Mouse (Mus musculus): Measurements from ENCODE around the gene 1810049J17Rik. TPM values are rescaled to one million over a fixed set of nuclear protein-coding genes. Genes with fewer than 3 reads are reported as not detected.

1810049J17Rik gene
- polyA plus RNA-seq, 1 experiment from 2014 or later = 1.4 TPM

- Histone ChIP-seq H3K27ac (ENCODE audit: low read length) (no peak overlapping the region), H3K4me3 (ENCODE audit: low read depth, low read length) (no peak overlapping the region)
- ATAC-seq (ENCODE audit: low read depth) = peak; percentile 25; the same call in 1 of the 2 replicates
Measured at GRCm38 (mm10) chr15:12365416-12366071, 43.8 kb upstream of the 1810049J17Rik start.

GRCm38 (mm10) chr15:12364096-12364495, 42.4 kb upstream of the 1810049J17Rik start:
- Histone ChIP-seq H3K4me1 (ENCODE audit: control insufficient read depth, low read depth, low read length) (peaks cover 27% of the 10 kb centered on the region), H3K36me3 (ENCODE audit: control insufficient read depth, insufficient read depth) (no peaks in the 10 kb centered on the region), H3K4me2 (ENCODE audit: low read depth, low read length) (no peak overlapping the region), H3K27me3 (ENCODE audit: control insufficient read depth, insufficient read depth, low read depth, low read length) (no peaks in the 10 kb centered on the region), H3K4me3 (ENCODE audit: low read depth, low read length) (no peak overlapping the region), H3K9ac (ENCODE audit: low read depth, low read length) (no peak overlapping the region), H3K27ac (ENCODE audit: low read length) (no peak overlapping the region), H3K9me3 (replicated peaks; ENCODE audit: control insufficient read depth, low read length) (no peaks in the 10 kb centered on the region)
- no peak for ATAC-seq (ENCODE audit: low read depth)
- WGBS (ENCODE audit: insufficient replicate concordance) = 60% methylated on average over 4 of the region's 4 CpGs

More at GRCm38 (mm10) chr15:12365416-12366071, 43.8 kb upstream of the 1810049J17Rik start:
- Histone ChIP-seq H3K27me3 (ENCODE audit: control insufficient read depth, insufficient read depth, low read depth, low read length) (no peaks in the 10 kb centered on the region), H3K36me3 (ENCODE audit: control insufficient read depth, insufficient read depth) (no peaks in the 10 kb centered on the region), H3K4me2 (ENCODE audit: low read depth, low read length) (no peak overlapping the region), H3K9ac (ENCODE audit: low read depth, low read length) (no peak overlapping the region), H3K9me3 (replicated peaks; ENCODE audit: control insufficient read depth, low read length) (no peaks in the 10 kb centered on the region), H3K4me1 (ENCODE audit: control insufficient read depth, low read depth, low read length) (peaks cover 27% of the 10 kb centered on the region)
- WGBS (ENCODE audit: insufficient replicate concordance) = 72% methylated on average over 15 of the region's 15 CpGs

- Histone ChIP-seq H3K27me3 (ENCODE audit: control insufficient read depth, insufficient read depth, low read depth, low read length) (no peaks in the 10 kb centered on the region), H3K27ac (ENCODE audit: low read length) (no peak overlapping the region), H3K9me3 (replicated peaks; ENCODE audit: control insufficient read depth, low read length) (no peaks in the 10 kb centered on the region), H3K4me1 (ENCODE audit: control insufficient read depth, low read depth, low read length) (peaks cover 19% of the 10 kb centered on the region), H3K4me2 (ENCODE audit: low read depth, low read length) (no peak overlapping the region), H3K36me3 (ENCODE audit: control insufficient read depth, insufficient read depth) (no peaks in the 10 kb centered on the region), H3K4me3 (ENCODE audit: low read depth, low read length) (no peak overlapping the region), H3K9ac (ENCODE audit: low read depth, low read length) (no peak overlapping the region)
- WGBS (ENCODE audit: insufficient replicate concordance) = 79% methylated on average over 6 of the region's 6 CpGs
- ATAC-seq (ENCODE audit: low read depth) = no peak
Measured at GRCm38 (mm10) chr15:12362701-12363040, 41.0 kb upstream of the 1810049J17Rik start.

- no peak for ATAC-seq (ENCODE audit: low read depth)
- WGBS (ENCODE audit: insufficient replicate concordance) = 76% methylated on average over 14 of the region's 14 CpGs
- H3K4me1 ChIP-seq (ENCODE audit: control insufficient read depth, low read depth, low read length) = peaks cover 13% of the 10 kb centered on the region
- H3K27ac ChIP-seq (ENCODE audit: low read length) = no peak overlapping the region
- no peaks in the 10 kb centered on the region for H3K27me3 ChIP-seq (ENCODE audit: control insufficient read depth, insufficient read depth, low read depth, low read length)
- no peak overlapping the region for H3K4me2 ChIP-seq (ENCODE audit: low read depth, low read length)
- no peak overlapping the region for H3K4me3 ChIP-seq (ENCODE audit: low read depth, low read length)
- no peak overlapping the region for H3K9ac ChIP-seq (ENCODE audit: low read depth, low read length)
- no peaks in the 10 kb centered on the region for H3K9me3 ChIP-seq (replicated peaks; ENCODE audit: control insufficient read depth, low read length)
- no peaks in the 10 kb centered on the region for H3K36me3 ChIP-seq (ENCODE audit: control insufficient read depth, insufficient read depth)
Measured at GRCm38 (mm10) chr15:12362001-12362700, 40.5 kb upstream of the 1810049J17Rik start.

- no peak overlapping the region for H3K4me2 ChIP-seq (ENCODE audit: low read depth, low read length)
- no peaks in the 10 kb centered on the region for H3K27me3 ChIP-seq (ENCODE audit: control insufficient read depth, insufficient read depth, low read depth, low read length)
- no peak overlapping the region for H3K27ac ChIP-seq (ENCODE audit: low read length)
- H3K9ac ChIP-seq (ENCODE audit: low read depth, low read length) = no peak overlapping the region
- no peaks in the 10 kb centered on the region for H3K36me3 ChIP-seq (ENCODE audit: control insufficient read depth, insufficient read depth)
- ATAC-seq (ENCODE audit: low read depth) = no peak
- peaks cover 3% of the 10 kb centered on the region for H3K4me1 ChIP-seq (ENCODE audit: control insufficient read depth, low read depth, low read length)
- no peaks in the 10 kb centered on the region for H3K9me3 ChIP-seq (replicated peaks; ENCODE audit: control insufficient read depth, low read length)
- H3K4me3 ChIP-seq (ENCODE audit: low read depth, low read length) = no peak overlapping the region
- 79% methylated on average over 19 of the region's 19 CpGs for WGBS (ENCODE audit: insufficient replicate concordance)
Measured at GRCm38 (mm10) chr15:12360519-12361212, 39.0 kb upstream of the 1810049J17Rik start.

GRCm38 (mm10) chr15:12358384-12358783, 36.7 kb upstream of the 1810049J17Rik start:
- H3K9ac ChIP-seq (ENCODE audit: low read depth, low read length) = no peak overlapping the region
- no peaks in the 10 kb centered on the region for H3K27me3 ChIP-seq (ENCODE audit: control insufficient read depth, insufficient read depth, low read depth, low read length)
- no peak overlapping the region for H3K27ac ChIP-seq (ENCODE audit: low read length)
- H3K4me2 ChIP-seq (ENCODE audit: low read depth, low read length) = no peak overlapping the region
- no peak overlapping the region for H3K4me3 ChIP-seq (ENCODE audit: low read depth, low read length)
- no peaks in the 10 kb centered on the region for H3K4me1 ChIP-seq (ENCODE audit: control insufficient read depth, low read depth, low read length)
- H3K9me3 ChIP-seq (replicated peaks; ENCODE audit: control insufficient read depth, low read length) = no peaks in the 10 kb centered on the region
- WGBS (ENCODE audit: insufficient replicate concordance) = 84% methylated on average over 5 of the region's 5 CpGs
- H3K36me3 ChIP-seq (ENCODE audit: control insufficient read depth, insufficient read depth) = peaks cover 11% of the 10 kb centered on the region
- ATAC-seq (ENCODE audit: low read depth) = no peak

- Histone ChIP-seq H3K4me2 (ENCODE audit: low read depth, low read length) (no peak overlapping the region), H3K27ac (ENCODE audit: low read length) (no peak overlapping the region), H3K4me1 (ENCODE audit: control insufficient read depth, low read depth, low read length) (no peaks in the 10 kb centered on the region), H3K36me3 (ENCODE audit: control insufficient read depth, insufficient read depth) (peaks cover 17% of the 10 kb centered on the region), H3K9me3 (replicated peaks; ENCODE audit: control insufficient read depth, low read length) (no peaks in the 10 kb centered on the region), H3K4me3 (ENCODE audit: low read depth, low read length) (no peak overlapping the region), H3K27me3 (ENCODE audit: control insufficient read depth, insufficient read depth, low read depth, low read length) (no peaks in the 10 kb centered on the region), H3K9ac (ENCODE audit: low read depth, low read length) (no peak overlapping the region)
- ATAC-seq (ENCODE audit: low read depth) = no peak
Measured at GRCm38 (mm10) chr15:12357459-12357858, 35.8 kb upstream of the 1810049J17Rik start.

GRCm38 (mm10) chr15:12355907-12356306, 34.2 kb upstream of the 1810049J17Rik start:
- no peak overlapping the region for H3K4me2 ChIP-seq (ENCODE audit: low read depth, low read length)
- whole genome bisulfite sequencing (ENCODE audit: insufficient replicate concordance) = 64% methylated on average over 7 of the region's 7 CpGs
- H3K27ac ChIP-seq (ENCODE audit: low read length) = no peak overlapping the region
- H3K27me3 ChIP-seq (ENCODE audit: control insufficient read depth, insufficient read depth, low read depth, low read length) = no peaks in the 10 kb centered on the region
- peaks cover 25% of the 10 kb centered on the region for H3K36me3 ChIP-seq (ENCODE audit: control insufficient read depth, insufficient read depth)
- ATAC-seq (ENCODE audit: low read depth) = no peak; the same call in 1 of the 2 replicates
- H3K9ac ChIP-seq (ENCODE audit: low read depth, low read length) = no peak overlapping the region
- no peak overlapping the region for H3K4me3 ChIP-seq (ENCODE audit: low read depth, low read length)
- no peaks in the 10 kb centered on the region for H3K9me3 ChIP-seq (replicated peaks; ENCODE audit: control insufficient read depth, low read length)
- no peaks in the 10 kb centered on the region for H3K4me1 ChIP-seq (ENCODE audit: control insufficient read depth, low read depth, low read length)

- peaks cover 25% of the 10 kb centered on the region for H3K36me3 ChIP-seq (ENCODE audit: control insufficient read depth, insufficient read depth)
- no peak overlapping the region for H3K4me2 ChIP-seq (ENCODE audit: low read depth, low read length)
- no peaks in the 10 kb centered on the region for H3K4me1 ChIP-seq (ENCODE audit: control insufficient read depth, low read depth, low read length)
- H3K9ac ChIP-seq (ENCODE audit: low read depth, low read length) = no peak overlapping the region
- no peak for ATAC-seq (ENCODE audit: low read depth)
- WGBS (ENCODE audit: insufficient replicate concordance) = 79% methylated on average over 6 of the region's 6 CpGs
- H3K9me3 ChIP-seq (replicated peaks; ENCODE audit: control insufficient read depth, low read length) = no peaks in the 10 kb centered on the region
- no peaks in the 10 kb centered on the region for H3K27me3 ChIP-seq (ENCODE audit: control insufficient read depth, insufficient read depth, low read depth, low read length)
- H3K27ac ChIP-seq (ENCODE audit: low read length) = no peak overlapping the region
- no peak overlapping the region for H3K4me3 ChIP-seq (ENCODE audit: low read depth, low read length)
Measured at GRCm38 (mm10) chr15:12355261-12355660, 33.6 kb upstream of the 1810049J17Rik start.
